Mouse (Mus musculus): ENCODE data around the gene Nf2.
"Not testable (repeated sequence)": the region's sequence is repeated elsewhere in the genome, so short reads cannot be mapped to it uniquely, and the experiment has no call there.

Gene Nf2

DNA sequence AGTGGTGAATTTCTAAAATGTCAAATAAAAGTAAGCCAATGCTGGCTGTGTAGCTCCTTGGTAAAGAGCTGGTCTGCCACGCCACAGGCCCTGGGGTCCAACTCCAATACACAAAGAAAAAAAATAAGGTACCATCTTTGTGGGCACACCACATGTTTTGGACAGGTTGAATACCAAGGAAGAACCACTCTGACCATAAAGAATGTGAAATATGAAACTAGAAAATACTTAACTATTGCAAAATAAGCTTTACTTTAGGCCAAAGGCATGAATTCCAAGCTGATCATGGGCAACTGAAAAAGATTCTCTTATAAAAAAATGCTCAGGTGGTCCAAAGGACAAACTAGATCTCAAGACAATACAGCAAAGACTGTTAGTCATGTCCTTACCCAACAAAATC, 11.1 kb downstream of the Nf2 start:
- no peak for DNase-seq (ENCODE audit: inconsistent age in 2 of 2, low spot score in 1 of 2)

DNA sequence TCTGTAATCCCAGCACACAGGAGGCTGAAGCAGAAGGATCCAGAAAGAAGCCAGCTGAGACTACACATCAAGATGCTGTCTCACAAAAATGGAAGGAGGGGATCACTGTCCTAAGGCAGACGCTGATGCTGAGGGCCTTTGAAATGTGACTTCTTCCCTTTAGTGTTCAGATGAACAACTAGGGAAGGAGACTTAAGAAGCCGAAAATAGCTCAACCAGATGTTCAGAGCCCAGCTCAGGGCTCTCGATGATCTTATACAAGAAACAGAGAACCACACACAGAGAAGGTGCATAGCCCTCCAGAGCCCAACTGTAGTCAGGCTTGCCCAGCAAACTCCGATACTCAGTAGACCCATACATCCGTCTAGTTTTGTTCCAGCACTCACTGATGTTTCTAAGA, 12.0 kb downstream of the Nf2 start:
- DNase-seq (ENCODE audit: inconsistent age in 2 of 2, low spot score in 1 of 2), result no peak

DNA sequence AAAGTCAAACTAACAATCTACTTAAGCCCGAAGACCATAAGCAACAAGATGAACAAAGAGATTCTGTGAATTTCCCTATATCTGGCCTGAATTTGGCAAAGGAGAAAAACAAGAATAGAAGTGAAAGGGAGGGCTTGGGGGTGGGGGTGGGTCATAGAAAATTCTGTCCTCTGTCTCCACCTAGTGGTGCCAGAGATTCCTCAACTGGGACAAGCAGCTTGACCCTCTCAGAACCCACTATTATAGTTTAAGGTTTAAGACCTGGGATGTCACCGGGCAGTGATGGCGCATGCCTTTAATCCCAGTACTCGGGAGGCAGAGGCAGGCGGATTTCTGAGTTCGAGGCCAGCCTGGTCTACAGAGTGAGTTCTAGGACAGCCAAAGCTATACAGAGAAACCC, 12.6 kb downstream of the Nf2 start:
- DNase-seq (ENCODE audit: inconsistent age in 2 of 2, low spot score in 1 of 2), result peak; percentile 37 to 81

DNA sequence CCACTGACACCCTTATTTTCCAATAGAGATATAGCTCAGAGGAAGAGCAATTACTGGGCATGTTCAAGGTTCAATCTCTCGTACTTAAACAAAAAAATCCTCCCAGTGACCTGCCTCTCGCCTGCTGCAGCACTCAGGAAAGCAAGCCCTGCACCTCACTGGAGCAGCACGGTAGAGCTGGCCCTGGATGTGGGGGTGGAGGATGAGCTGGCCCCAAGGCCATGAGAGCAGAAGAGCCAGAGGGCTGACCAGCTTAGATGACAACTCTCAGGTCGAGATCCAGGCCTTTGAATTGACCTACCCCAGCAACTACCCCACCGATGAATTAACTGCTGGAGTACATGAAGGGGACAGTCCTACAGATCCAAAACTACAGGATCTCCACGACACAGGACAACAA, 13.9 kb downstream of the Nf2 start:
- DNase-seq (ENCODE audit: inconsistent age in 2 of 2, low spot score in 1 of 2), result peak; percentile 82 to 88

DNA sequence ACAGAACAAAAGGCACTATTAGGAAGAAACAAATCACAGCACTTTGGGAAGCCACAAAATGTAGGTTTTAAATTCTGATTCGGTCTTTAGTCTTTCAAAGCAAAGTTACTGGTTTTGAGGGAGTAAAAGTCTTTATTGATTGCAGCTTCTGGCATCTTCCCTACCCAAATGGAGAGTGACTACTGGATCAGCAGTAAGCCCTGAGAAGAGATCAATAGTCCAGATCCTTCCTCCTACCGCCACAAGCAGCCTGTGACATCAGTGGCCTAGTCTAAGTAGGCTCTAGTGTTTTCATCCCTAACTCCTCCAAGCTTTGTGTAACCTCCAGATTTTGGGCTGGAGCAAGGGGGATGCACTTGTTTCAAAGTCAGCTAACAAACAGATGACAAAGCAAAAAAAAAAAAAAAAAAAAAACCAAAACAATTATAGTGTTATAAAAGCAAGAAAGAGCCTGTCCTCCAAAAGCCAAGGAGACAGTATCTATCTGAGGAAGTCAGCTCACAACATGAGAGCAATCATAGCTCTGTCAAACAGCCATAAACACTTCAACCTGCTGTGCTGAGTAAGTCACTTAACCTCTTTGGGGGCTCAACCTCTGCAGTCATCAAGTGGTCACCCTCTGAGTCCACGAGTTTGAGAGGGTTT, 15.9 kb downstream of the Nf2 start:
- no peak for DNase-seq (ENCODE audit: inconsistent age in 2 of 2, low spot score in 1 of 2)

DNA sequence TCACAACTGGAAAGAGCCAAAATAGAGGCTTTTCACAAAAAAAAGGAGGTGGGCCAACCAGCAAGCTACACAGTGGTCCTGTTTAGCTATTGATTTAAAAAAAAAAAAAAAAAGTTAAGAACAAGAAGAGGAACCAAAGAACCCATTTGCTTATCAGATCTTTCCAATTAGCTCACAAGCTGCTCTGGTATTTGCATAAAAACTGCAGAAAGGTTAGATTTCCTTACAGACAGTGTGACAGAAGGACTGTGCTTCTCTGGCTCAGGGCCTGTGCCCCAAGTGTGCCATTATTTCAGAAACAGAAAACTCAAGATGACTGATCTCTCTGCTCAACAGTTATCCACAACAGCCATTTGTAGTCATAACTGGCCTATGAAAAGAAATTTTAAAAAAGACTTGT, 18.3 kb downstream of the Nf2 start:
- DNase-seq (ENCODE audit: inconsistent age in 2 of 2, low spot score in 1 of 2), result no peak

DNA sequence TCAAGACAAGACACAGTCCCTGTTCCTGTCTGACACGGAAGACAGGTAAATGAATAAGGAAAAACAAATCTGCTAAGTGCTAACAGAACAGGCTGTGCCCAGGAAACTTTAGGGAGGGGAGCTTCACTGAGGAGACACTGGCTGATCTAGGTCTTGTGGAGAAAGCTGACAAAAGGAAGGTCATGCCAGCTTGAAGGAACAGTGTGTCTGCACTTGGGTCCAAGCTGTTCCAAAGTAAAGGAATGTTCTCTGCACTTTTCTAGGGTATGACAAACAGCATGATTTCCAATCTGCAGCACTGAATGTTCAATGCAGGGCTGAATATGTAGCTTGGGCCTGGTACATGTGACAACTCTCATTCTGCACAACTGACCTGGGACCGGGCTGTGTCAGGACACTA, 21.4 kb downstream of the Nf2 start:
- DNase-seq (ENCODE audit: inconsistent age in 2 of 2, low spot score in 1 of 2), result peak in 1 of 2 experiments; percentile 74

DNA sequence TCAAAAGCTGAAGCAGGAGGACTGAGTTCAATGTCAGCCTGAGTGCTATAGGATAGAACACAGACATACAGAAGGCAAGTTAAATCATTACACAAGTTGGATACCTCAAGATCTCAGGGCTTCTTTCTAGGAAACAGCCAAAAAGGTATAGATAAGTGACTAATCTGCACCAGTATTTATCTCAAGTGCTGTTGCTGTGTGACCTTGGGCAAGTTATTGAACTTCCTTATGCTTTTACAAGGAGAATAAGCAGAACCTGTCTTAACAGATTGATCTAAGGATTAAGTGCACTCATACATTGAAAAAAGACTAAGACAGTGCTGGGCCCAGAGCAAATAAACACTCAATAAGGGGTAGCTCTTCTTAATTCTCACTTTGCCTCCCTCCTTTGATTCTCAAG, 22.0 kb downstream of the Nf2 start:
- DNase-seq (ENCODE audit: inconsistent age in 2 of 2, low spot score in 1 of 2), result no peak

DNA sequence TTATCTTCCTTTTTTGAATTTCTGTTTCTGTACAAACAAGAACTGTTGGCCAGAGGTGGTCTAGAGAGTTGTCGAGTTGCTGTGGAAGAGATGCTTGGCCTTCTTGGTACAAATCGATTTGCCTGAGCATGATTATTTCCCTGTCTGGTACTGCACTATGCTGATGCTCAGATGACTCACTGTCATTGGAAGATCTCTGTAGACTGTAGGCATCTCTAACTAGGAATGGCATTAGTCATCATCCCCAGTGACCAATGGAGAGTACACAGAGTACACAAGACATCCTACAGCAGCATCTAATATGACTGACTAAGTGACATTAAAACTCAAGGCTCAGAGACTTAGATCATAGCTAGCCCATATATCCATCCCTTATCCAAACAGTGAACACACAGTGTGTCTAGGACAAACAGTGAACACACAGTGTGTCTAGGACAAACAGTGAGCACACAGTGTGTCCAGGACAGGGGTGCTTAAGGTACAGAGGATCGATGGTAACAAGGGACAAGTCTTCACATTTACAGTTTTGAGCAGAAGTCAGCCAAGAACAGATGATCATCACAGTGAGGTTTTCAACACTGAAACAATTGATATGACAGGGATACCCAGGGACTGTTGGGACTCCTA, 23.1 kb downstream of the Nf2 start:
- no peak for DNase-seq (ENCODE audit: inconsistent age in 2 of 2, low spot score in 1 of 2)

DNA sequence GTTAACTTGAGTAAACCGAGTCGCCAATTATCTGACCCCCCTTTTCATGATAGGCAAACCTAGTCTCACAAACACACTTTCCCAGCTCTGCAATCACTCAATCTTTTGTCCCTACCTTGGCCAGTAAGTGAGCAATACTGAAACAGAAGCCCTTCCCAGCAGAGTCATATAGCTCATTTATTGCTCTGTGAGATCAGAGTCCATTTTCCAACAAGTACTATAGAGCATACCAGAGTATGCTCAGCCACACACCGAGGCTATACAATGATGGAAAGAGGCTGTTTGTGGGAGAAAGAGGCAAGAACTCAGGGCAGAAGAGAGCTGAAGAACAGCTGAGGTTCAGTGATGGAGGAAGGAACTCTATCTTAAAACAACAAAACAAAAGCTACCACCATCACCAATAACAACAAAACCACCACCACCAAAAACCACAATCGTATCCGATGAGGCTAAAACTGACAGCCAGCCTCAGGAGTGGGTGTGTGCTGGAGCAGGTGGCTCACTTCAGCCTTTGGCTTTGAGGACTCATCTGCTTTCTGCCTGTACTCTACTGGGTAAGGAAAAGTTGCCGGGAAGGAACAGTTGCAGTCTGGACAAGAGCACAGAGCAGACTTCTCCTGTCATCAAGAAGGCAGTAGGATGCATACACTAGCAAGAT, 25.6 kb downstream of the Nf2 start:
- no peak for DNase-seq (ENCODE audit: inconsistent age in 2 of 2, low spot score in 1 of 2)

DNA sequence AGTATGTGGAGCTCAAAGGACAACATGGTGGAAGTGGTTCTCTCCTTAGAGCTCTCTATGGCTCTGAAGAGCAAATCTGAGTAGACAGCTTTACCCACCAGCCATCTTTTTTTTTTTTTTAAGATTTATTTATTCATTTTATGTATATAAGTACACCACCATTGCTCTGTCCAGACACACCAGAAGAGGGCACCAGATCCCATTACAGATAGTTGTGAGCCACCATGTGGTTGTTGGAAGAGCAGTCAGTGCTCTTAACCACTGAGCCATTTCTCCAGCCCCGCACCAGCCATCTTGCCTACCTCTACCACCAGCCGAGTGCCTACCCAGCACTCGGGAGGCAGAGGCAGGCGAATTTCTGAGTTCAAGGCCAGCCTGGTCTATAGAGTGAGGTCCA, 26.9 kb downstream of the Nf2 start:
- DNase-seq (ENCODE audit: inconsistent age in 2 of 2, low spot score in 1 of 2), result not testable (repeated sequence)

DNA sequence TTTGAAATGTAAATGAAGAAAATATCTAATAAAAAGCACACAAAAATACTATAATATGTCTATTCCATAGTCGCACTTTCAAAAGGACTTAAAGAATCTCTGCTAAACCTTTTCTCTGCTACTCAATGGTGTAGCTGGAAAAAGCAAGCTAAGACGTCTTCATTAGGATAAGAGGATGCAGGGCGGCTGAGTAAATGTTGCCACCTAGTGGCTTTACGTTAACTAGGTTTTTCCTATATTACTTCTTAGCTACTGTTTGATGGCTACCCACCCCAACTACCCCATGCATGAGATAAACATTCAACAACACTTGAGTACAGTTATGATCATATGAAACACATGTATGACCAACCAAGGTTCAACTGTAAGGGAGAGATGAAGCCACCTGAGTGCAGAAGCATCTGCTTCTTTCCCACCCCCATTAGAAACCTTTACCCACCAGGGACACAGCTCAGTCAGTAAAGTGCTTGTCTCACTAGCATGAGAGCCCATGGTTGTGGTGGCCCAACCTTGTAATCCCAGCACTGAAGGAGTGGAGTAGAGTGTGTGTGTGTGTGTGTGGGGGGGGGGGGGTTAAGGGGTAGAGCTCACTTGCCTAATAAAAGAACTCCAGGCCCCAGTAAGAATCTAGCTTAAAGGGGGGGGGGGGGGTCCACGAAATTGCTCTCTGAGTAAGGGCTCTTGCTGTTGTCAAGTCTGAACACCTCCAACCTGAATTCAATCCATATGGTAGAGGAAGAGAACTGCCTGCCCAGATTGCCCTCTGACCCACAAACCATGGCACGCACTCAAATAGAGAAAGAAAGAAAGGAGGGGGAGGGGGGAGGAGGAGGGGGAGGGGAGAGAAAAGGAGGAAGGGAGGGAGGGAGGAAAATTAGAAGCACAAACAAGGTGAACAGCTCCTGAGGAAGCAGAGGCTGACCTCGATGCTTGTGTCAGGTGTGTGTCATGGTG, 27.6 kb downstream of the Nf2 start:
- peak in 1 of 2 experiments; percentile 62 for DNase-seq (ENCODE audit: inconsistent age in 2 of 2, low spot score in 1 of 2)

DNA sequence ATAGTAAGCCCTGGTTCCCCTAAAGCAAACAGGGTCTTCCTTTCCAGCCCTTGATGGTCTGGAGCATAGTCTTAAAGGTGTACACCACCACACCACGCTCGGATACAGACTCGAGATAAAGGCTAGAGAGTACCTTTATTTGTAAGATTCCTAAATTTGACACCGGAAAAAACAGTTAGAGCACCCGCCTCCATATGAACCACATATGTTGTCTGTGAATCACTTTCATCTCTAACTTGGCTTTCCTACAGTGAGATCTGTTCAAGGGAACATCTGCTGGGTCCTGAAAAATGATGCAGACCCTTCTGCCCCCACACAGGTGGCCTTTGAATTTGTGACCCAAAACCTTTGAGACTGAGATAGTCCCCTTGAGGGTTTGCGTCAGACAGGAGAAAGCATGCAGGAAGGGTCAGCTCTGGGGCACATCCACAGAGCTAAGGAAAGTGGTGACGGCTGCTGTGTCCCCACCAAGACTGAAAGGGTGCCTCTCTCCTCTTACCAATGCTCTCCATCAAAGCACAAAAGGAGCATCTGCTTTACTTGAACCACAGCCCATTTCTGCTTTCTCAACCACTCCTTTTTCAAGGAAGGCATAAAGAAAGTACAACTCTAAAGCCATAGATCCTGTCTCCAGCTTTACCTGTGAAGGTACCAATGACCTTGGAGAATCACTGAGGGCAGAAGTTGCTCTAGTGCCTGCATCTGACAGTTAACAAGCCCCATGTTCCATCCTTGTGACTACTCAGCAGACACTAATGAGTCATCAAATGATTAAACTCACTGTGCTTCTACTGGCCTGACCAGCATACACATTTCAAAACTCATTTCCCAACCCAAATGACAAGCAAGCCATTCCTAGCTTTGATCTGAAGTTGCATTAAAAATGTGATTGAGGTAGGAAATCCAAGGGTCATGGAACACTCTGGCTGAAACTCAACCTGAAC, 34.6 kb downstream of the Nf2 start:
- peak; percentile 24 to 76 for DNase-seq (ENCODE audit: inconsistent age in 2 of 2, low spot score in 1 of 2)

DNA sequence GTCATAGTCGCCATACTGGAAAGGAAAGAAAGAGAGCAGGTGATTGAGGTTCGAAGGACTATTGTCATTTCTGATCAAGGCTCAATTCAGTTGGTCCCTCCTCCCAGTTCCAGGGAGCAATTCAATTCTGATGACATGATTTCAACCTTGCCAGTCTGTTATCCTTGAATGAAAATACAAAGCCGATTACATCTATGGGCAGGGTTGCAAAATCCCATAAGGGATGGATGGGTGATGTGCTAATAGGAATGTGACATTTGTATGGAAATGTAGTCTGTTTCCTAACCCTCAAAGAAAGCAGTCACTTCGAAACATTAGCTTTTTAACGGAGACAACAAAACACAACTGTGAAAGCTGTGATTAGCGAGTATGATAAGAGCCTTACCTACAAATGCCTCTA, 41.0 kb downstream of the Nf2 start:
- peak in 1 of 2 experiments; percentile 81 for DNase-seq (ENCODE audit: inconsistent age in 2 of 2, low spot score in 1 of 2)

DNA sequence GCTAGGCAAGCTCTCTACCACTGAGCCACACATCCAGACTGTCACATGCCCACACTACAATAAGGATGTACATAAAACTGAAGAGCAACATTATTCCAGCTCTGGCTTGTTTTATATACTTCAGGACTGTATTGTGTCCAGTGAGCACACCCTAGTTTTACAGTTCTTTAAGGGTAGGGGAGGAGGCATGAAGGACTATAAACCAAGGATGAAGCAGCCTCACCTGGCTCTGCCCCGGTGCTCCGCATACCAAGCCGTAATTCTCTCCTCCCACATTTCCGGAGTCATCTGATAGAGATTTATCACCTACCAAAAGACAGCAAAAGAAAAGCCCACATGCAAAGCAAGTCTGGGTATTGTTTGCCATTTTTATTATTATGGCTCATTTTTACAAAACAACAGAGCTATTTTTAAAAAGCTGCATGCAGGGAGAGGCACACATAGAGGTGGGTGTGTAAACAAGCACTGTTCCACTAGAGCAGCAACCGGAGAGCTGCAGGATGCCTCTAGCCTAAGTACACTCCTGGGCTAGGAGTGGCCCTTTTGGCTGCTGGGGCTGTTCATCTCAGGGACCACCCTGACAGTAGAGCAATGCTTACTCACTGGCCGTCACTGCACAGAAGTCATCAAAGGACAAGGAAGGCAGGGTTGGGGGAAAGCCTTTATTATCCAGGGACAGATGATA, 43.2 kb downstream of the Nf2 start:
- no peak for DNase-seq (ENCODE audit: inconsistent age in 2 of 2, low spot score in 1 of 2)

DNA sequence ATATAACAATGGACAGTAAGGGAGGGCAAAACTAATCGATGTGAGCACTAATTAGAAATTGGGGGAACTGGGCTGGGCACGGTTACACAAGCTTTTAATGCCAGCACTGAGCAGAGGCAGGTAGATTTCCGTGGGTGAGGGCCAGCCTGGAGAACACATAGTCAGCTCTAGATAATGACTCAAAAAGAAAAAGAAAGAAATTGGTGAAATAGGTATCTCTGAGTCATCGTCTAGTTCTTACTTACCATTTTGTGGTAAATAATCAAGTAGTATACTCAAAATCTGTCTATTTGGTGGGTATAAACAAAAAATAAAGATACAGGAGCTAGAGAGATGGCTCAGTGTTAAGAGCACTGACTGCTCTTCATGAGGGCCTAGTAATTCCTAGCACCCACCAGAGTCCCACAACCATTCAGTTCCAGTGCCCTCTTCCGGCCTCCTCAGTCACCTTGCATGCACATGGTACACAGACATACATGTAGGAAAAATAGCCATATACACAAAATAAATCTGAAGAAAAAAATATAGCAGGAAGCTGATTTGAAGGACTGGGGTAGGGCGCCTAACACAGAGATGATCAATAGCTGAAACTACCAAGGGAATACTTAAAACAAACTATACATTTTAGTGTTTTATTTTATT, 44.3 kb downstream of the Nf2 start:
- DNase-seq (ENCODE audit: inconsistent age in 2 of 2, low spot score in 1 of 2), result no peak

DNA sequence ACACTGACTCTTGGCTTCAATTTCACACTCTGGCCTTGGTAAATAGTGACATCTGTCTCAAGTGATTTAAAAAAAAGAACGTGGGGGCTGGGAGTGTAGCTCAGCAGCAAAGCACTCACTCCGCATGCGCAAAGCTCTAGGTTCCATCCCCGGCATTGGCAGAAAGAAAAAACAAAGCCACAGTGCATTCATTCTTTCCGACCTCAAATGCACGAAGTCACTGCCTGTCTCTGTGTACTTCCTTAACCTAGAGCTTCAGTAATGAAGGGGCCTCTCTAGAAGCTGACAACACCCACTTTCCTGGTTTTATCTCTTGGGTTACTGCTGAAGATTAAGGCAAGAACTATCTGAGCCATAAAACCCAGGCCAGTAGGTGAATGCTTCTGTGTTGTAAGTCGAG, 45.4 kb downstream of the Nf2 start:
- peak in 1 of 2 experiments; percentile 74 for DNase-seq (ENCODE audit: inconsistent age in 2 of 2, low spot score in 1 of 2)

DNA sequence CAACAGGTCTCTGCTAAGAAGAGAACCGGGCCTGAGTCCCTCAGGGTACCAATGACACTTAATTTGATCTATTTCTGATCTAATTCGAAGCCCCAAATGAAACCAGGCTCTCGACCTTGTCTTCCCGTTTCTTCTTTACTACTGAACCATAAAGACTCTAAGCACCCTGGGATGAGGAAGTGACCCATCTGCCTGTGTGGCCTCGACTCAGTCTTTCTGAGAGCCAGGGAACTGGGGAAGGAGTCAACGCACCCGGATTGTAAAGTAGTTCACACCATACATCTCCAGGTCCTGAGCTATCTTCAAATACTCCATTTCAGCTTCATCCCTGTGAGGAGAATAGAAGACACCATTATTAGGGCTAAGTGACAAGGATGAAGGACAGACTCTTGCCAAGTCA, 45.9 kb downstream of the Nf2 start:
- no peak for DNase-seq (ENCODE audit: inconsistent age in 2 of 2, low spot score in 1 of 2)

DNA sequence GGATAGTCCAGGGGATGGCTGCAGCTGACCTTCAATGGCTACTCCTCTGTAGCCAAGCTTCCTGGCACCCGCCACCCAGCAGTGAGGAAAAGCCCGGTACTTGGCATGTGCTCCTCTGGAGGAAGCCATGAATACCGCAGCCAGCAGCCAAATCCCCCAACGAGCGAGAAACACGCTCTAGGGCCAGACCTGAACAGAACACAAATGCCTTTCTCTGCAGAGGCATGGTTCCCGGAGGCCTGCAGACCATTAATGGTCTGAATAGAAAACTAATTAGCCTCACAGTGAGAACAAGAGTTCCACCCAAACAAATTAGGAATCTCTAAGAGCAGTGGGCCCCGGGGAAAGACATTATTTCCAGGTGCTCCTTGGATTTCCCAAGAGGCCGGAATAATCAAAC, 46.3 kb downstream of the Nf2 start:
- peak in 1 of 2 experiments; percentile 41 for DNase-seq (ENCODE audit: inconsistent age in 2 of 2, low spot score in 1 of 2)
